In the genomic region with DNA sequence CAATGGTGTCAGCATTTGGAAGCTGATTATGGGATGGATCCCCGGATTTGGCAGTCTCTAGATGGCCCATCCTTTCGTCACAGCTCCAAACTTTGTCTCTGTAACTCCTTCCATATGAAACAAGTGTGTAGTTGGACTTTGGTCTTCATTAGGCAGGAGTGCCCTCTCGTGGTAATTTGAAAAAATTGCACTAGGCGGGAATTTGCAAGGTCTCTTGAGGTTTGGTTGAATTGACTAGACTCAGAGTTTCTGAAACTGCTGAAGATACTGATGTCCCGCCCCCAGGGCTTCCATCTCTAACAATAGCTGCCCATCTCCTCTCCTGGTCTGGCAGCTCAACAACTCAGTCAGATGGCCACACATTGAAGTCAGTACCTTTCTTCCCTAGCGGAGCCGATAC, we compare ENCODE assay signal across 9 mouse cellular contexts. TPM values are rescaled to one million over a fixed set of nuclear protein-coding genes. Genes with fewer than 3 reads are reported as not detected.
DNase-seq lines count a peak whose midpoint lies in the region; ATAC-seq and TF ChIP-seq lines count a peak whose summit lies in the region.
"Had no signal": no experiment of that assay in that cellular context is flagged by ENCODE, and none has a peak within 500 bp of the region (broad histone marks: within the 10 kb centered on the region; RNA-seq: fewer than 3 reads in every experiment).

No protein-coding gene starts in this region.

- DNase-seq in kidney, adult 2 months = peak; percentile 70
- peak; percentile 81 for DNase-seq in brain, adult 2 months (ENCODE audit: low read depth, low spot score)
- peak; percentile 70 for DNase-seq in limb, embryonic 14.5 days (ENCODE audit: low spot score)
- peak; percentile 86 for DNase-seq in retina, embryonic 14.5 days (ENCODE audit: low spot score)
- DNase-seq in urinary bladder, postnatal 14 days (ENCODE audit: low spot score) = no peak

- H3K4me2 ChIP-seq in kidney, embryonic 16.5 days (replicated peaks; ENCODE audit: low read depth, low read length) = no peak overlapping the region
- no peak overlapping the region for H3K4me2 ChIP-seq in forebrain, embryonic 16.5 days (ENCODE audit: low read length)
- H3K4me2 ChIP-seq in limb, embryonic 14.5 days (replicated peaks; ENCODE audit: low read depth, low read length, severe bottlenecking) = no peak overlapping the region

- no peak for TF ChIP-seq POLR2A in kidney, adult 2 months (IDR thresholded peaks at IDR 0.05; ENCODE audit: low read depth, low read length)
- no peak for TF ChIP-seq POLR2A in limb, embryonic 14.5 days (IDR thresholded peaks at IDR 0.05; ENCODE audit: borderline replicate concordance, extremely low read depth, insufficient read depth, insufficient read length)

- H3K36me3 ChIP-seq in kidney, adult 2 months (ENCODE audit: control insufficient read depth, insufficient read depth, low read length) = no peaks in the 10 kb centered on the region
- no peaks in the 10 kb centered on the region for H3K36me3 ChIP-seq in kidney, embryonic 16.5 days (ENCODE audit: insufficient read depth, low read length)
- no peaks in the 10 kb centered on the region for H3K36me3 ChIP-seq in E14TG2a.4 (ENCODE audit: insufficient read depth, low read length)
- no peaks in the 10 kb centered on the region for H3K36me3 ChIP-seq in forebrain, embryonic 16.5 days (ENCODE audit: control insufficient read depth, insufficient read depth)
- no peaks in the 10 kb centered on the region for H3K36me3 ChIP-seq in limb, embryonic 14.5 days (ENCODE audit: control insufficient read depth, insufficient read depth, low read length)

- no peaks in the 10 kb centered on the region for H3K27me3 ChIP-seq in kidney, adult 2 months (replicated peaks; ENCODE audit: control insufficient read depth, insufficient read depth, low read length)
- H3K27me3 ChIP-seq in kidney, embryonic 16.5 days (ENCODE audit: insufficient read depth, low read length) = no peaks in the 10 kb centered on the region
- no peaks in the 10 kb centered on the region for H3K27me3 ChIP-seq in E14TG2a.4 (ENCODE audit: insufficient read depth, low read length)
- H3K27me3 ChIP-seq in forebrain, embryonic 16.5 days (replicated peaks; ENCODE audit: control insufficient read depth, insufficient read depth, low read length) = no peaks in the 10 kb centered on the region
- no peaks in the 10 kb centered on the region for H3K27me3 ChIP-seq in limb, embryonic 14.5 days (ENCODE audit: control insufficient read depth, insufficient read depth, low read length)

- no peaks in the 10 kb centered on the region for H3K9me3 ChIP-seq in kidney, embryonic 16.5 days (ENCODE audit: low read length)
- H3K9me3 ChIP-seq in E14TG2a.4 (ENCODE audit: low read length) = no peaks in the 10 kb centered on the region
- no peaks in the 10 kb centered on the region for H3K9me3 ChIP-seq in forebrain, embryonic 16.5 days (ENCODE audit: control insufficient read depth, low read length)
- H3K9me3 ChIP-seq in limb, embryonic 14.5 days (ENCODE audit: control insufficient read depth, low read length) = no peaks in the 10 kb centered on the region

- WGBS in kidney, adult 2 months = 29% methylated on average over 7 of the region's 7 CpGs
- 29% methylated on average over 7 of the region's 7 CpGs for WGBS in kidney, embryonic 16.5 days
- WGBS in forebrain, embryonic 16.5 days = 25% methylated on average over 7 of the region's 7 CpGs
- 27% methylated on average over 7 of the region's 7 CpGs for WGBS in limb, embryonic 14.5 days

- no peak overlapping the region for H3K4me3 ChIP-seq in kidney, adult 2 months (ENCODE audit: insufficient read depth, low read depth, low read length)
- H3K4me3 ChIP-seq in kidney, embryonic 16.5 days (ENCODE audit: low read length) = no peak overlapping the region
- no peak overlapping the region for H3K4me3 ChIP-seq in E14TG2a.4 (replicated peaks; ENCODE audit: low read length)
- no peak overlapping the region for H3K4me3 ChIP-seq in forebrain, embryonic 16.5 days (replicated peaks; ENCODE audit: low read length)
- H3K4me3 ChIP-seq in limb, embryonic 14.5 days (replicated peaks; ENCODE audit: low read length) = no peak overlapping the region

- H3K27ac ChIP-seq in kidney, adult 2 months (ENCODE audit: insufficient read depth, low read depth, low read length) = no peak overlapping the region
- no peak overlapping the region for H3K27ac ChIP-seq in kidney, embryonic 16.5 days (ENCODE audit: low read length)
- no peak overlapping the region for H3K27ac ChIP-seq in forebrain, embryonic 16.5 days (ENCODE audit: low read length)
- no peak overlapping the region for H3K27ac ChIP-seq in limb, embryonic 14.5 days (replicated peaks; ENCODE audit: low read depth, low read length)

- peaks cover 15% of the 10 kb centered on the region for H3K4me1 ChIP-seq in kidney, adult 2 months (ENCODE audit: control insufficient read depth, insufficient read depth, low read length)
- H3K4me1 ChIP-seq in kidney, embryonic 16.5 days (ENCODE audit: insufficient read depth, low read length) = 0 out of 2 replicates have a peak, but pooled peaks cover 6% of the 10 kb centered on the region
- no peaks in the 10 kb centered on the region for H3K4me1 ChIP-seq in E14TG2a.4 (replicated peaks; ENCODE audit: low read depth, low read length)
- H3K4me1 ChIP-seq in forebrain, embryonic 16.5 days (replicated peaks; ENCODE audit: control insufficient read depth, insufficient read depth, low read length) = no peaks in the 10 kb centered on the region
- no peaks in the 10 kb centered on the region for H3K4me1 ChIP-seq in limb, embryonic 14.5 days (ENCODE audit: control insufficient read depth, insufficient read depth, low read length)

- TF ChIP-seq CTCF in kidney, adult 2 months (conservative IDR thresholded peaks at IDR 0.05; ENCODE audit: insufficient read depth, insufficient read length, low read depth, low read length) = no peak
- peak; percentile 79 for TF ChIP-seq CTCF in E14TG2a.4 (conservative IDR thresholded peaks at IDR 0.05; ENCODE audit: low read length)

- no peak for ATAC-seq in kidney, embryonic 16.5 days (ENCODE audit: low FRiP score, low TSS enrichment)
- peak; percentile 36; the same call in 1 of the 2 replicates for ATAC-seq in forebrain, embryonic 16.5 days
- ATAC-seq in limb, embryonic 14.5 days (ENCODE audit: low FRiP score, low read depth) = 0 out of 2 replicates have a peak, but pooled peaks have one; percentile 19

- no peak overlapping the region for H3K9ac ChIP-seq in kidney, embryonic 16.5 days (replicated peaks; ENCODE audit: low read length)
- H3K9ac ChIP-seq in forebrain, embryonic 16.5 days (replicated peaks; ENCODE audit: low read depth, low read length) = no peak overlapping the region
- H3K9ac ChIP-seq in limb, embryonic 14.5 days (ENCODE audit: low read depth, low read length, severe bottlenecking) = no peak overlapping the region

RNA-seq across cellular contexts. Expression of a gene that starts 6.8 kb away (rescaled TPM):
- 0.72 and 1.5 TPM in 2 replicates for polyA plus RNA-seq in kidney, adult 2 months (2012; rRNA removed)
- polyA plus RNA-seq in kidney, embryonic 16.5 days (2015; fragmentation: Nextera tagmentation; extraction: Ambion mirVana) = not detected in 2 replicates
- polyA plus RNA-seq in forebrain, embryonic 16.5 days (2015; fragmentation: Nextera tagmentation; extraction: Ambion mirVana) = not detected in 2 replicates
- 0.09 and 0.26 TPM in 2 replicates for polyA plus RNA-seq in limb, embryonic 14.5 days (2012; rRNA removed)
- polyA plus RNA-seq in limb, embryonic 14.5 days (2014; fragmentation: Nextera tagmentation; extraction: Ambion mirVana) = not detected in 2 replicates

RNA-seq across cellular contexts. Expression of a gene that starts 13.7 kb away (rescaled TPM):
- polyA plus RNA-seq in kidney, adult 2 months (2012; rRNA removed) = 0.46 and 0.47 TPM in 2 replicates
- not detected in 2 replicates for polyA plus RNA-seq in kidney, embryonic 16.5 days (2015; fragmentation: Nextera tagmentation; extraction: Ambion mirVana)
- not detected in 2 replicates for polyA plus RNA-seq in forebrain, embryonic 16.5 days (2015; fragmentation: Nextera tagmentation; extraction: Ambion mirVana)
- 0.15 and 0.18 TPM in 2 replicates for polyA plus RNA-seq in limb, embryonic 14.5 days (2012; rRNA removed)
- polyA plus RNA-seq in limb, embryonic 14.5 days (2014; fragmentation: Nextera tagmentation; extraction: Ambion mirVana) = 0.06 TPM in 1 of 2 replicates, not detected in the other
- polyA plus RNA-seq: liver, embryonic 16.5 days had no signal

RNA-seq across cellular contexts. Expression of a gene that starts 27.3 kb away (rescaled TPM):
- 157 and 198 TPM in 2 replicates for polyA plus RNA-seq in kidney, adult 2 months (2012; rRNA removed)
- 88.9 and 91.9 TPM in 2 replicates for polyA plus RNA-seq in kidney, embryonic 16.5 days (2015; fragmentation: Nextera tagmentation; extraction: Ambion mirVana)
- 28.0 and 31.8 TPM in 2 replicates for polyA plus RNA-seq in forebrain, embryonic 16.5 days (2015; fragmentation: Nextera tagmentation; extraction: Ambion mirVana)
- polyA plus RNA-seq in limb, embryonic 14.5 days (2012; rRNA removed) = 83.7 and 117 TPM in 2 replicates
- 64.7 and 68.0 TPM in 2 replicates for polyA plus RNA-seq in limb, embryonic 14.5 days (2014; fragmentation: Nextera tagmentation; extraction: Ambion mirVana)

RNA-seq across cellular contexts. Expression of a gene that starts 33.2 kb away (rescaled TPM):
- not detected in 2 replicates for polyA plus RNA-seq in kidney, adult 2 months (2012; rRNA removed)
- not detected in 2 replicates for polyA plus RNA-seq in kidney, embryonic 16.5 days (2015; fragmentation: Nextera tagmentation; extraction: Ambion mirVana)
- polyA plus RNA-seq in forebrain, embryonic 16.5 days (2015; fragmentation: Nextera tagmentation; extraction: Ambion mirVana) = not detected in 2 replicates
- not detected in 2 replicates for polyA plus RNA-seq in limb, embryonic 14.5 days (2012; rRNA removed)
- polyA plus RNA-seq in limb, embryonic 14.5 days (2014; fragmentation: Nextera tagmentation; extraction: Ambion mirVana) = not detected in 2 replicates
- polyA plus RNA-seq: liver, embryonic 16.5 days had no signal

RNA-seq across cellular contexts. Expression of a gene that starts 51.2 kb away (rescaled TPM):
- polyA plus RNA-seq in kidney, adult 2 months (2012; rRNA removed) = not detected in 2 replicates
- polyA plus RNA-seq in kidney, embryonic 16.5 days (2015; fragmentation: Nextera tagmentation; extraction: Ambion mirVana) = not detected in 2 replicates
- not detected in 2 replicates for polyA plus RNA-seq in forebrain, embryonic 16.5 days (2015; fragmentation: Nextera tagmentation; extraction: Ambion mirVana)
- polyA plus RNA-seq in limb, embryonic 14.5 days (2012; rRNA removed) = not detected in 2 replicates
- not detected in 2 replicates for polyA plus RNA-seq in limb, embryonic 14.5 days (2014; fragmentation: Nextera tagmentation; extraction: Ambion mirVana)
- polyA plus RNA-seq: liver, embryonic 16.5 days had no signal
